Mouse (Mus musculus) heart, adult 8-10 months (tissue): ENCODE results near the gene Npas3. TPM values are rescaled to one million over a fixed set of nuclear protein-coding genes. Genes with fewer than 3 reads are reported as not detected.
A peak's percentile ranks its signal among the peaks of the same experiment; 100 is the strongest.

Experiments used
- DNase-seq: peaks from one replicate; pipeline ENCODE4 v3.0.0; 2022; ENCODE audit warnings: low spot score
- total RNA-seq, 4 experiments: library from RNA; stranded (reverse); gene quantifications; 2 replicates each; pipeline ENCODE4 v1.2.4; 2022

The Npas3 gene
- total RNA-seq, 4 experiments from 2014 or later: 0.05 to 0.20 (median 0.17) TPM

- no peak for DNase-seq
These were observed 162.2 kb downstream of the Npas3 start for GRCm38 (mm10) chr12:53410647-53411046.

GRCm38 (mm10) chr12:53416096-53416495 lies 167.6 kb downstream of the Npas3 start:
- no peak for DNase-seq

- DNase-seq: peak; percentile 27
These were observed 173.2 kb downstream of the Npas3 start for GRCm38 (mm10) chr12:53421701-53422100.

- DNase-seq: no peak
These were observed 175.2 kb downstream of the Npas3 start for GRCm38 (mm10) chr12:53423631-53424030.

- DNase-seq: no peak
These were observed 177.5 kb downstream of the Npas3 start for GRCm38 (mm10) chr12:53426006-53426405.

GRCm38 (mm10) chr12:53427153-53427552 lies 178.7 kb downstream of the Npas3 start:
- DNase-seq: no peak

GRCm38 (mm10) chr12:53442029-53442428 lies 193.6 kb downstream of the Npas3 start:
- DNase-seq: no peak

- no peak for DNase-seq
These were observed 199.0 kb downstream of the Npas3 start for GRCm38 (mm10) chr12:53447469-53447868.

- no peak for DNase-seq
These were observed 199.6 kb downstream of the Npas3 start for GRCm38 (mm10) chr12:53448040-53448439.

GRCm38 (mm10) chr12:53467549-53467948 lies 219.1 kb downstream of the Npas3 start:
- DNase-seq: no peak

- DNase-seq: no peak
These were observed 226.0 kb downstream of the Npas3 start for GRCm38 (mm10) chr12:53474486-53474885.

- DNase-seq: no peak
These were observed 236.4 kb downstream of the Npas3 start for GRCm38 (mm10) chr12:53484924-53485323.

- DNase-seq: no peak
These were observed 247.9 kb downstream of the Npas3 start for GRCm38 (mm10) chr12:53496386-53496785.

GRCm38 (mm10) chr12:53514885-53515284 lies 266.4 kb downstream of the Npas3 start:
- DNase-seq: no peak

GRCm38 (mm10) chr12:53519556-53519955 lies 271.1 kb downstream of the Npas3 start:
- no peak for DNase-seq

GRCm38 (mm10) chr12:53522631-53523030 lies 274.2 kb downstream of the Npas3 start:
- DNase-seq: no peak

GRCm38 (mm10) chr12:53527046-53527445 lies 278.6 kb downstream of the Npas3 start:
- DNase-seq: no peak

- no peak for DNase-seq
These were observed 280.9 kb downstream of the Npas3 start for GRCm38 (mm10) chr12:53529345-53529744.

GRCm38 (mm10) chr12:53536816-53537215 lies 288.3 kb downstream of the Npas3 start:
- no peak for DNase-seq

GRCm38 (mm10) chr12:53556359-53556758 lies 307.9 kb downstream of the Npas3 start:
- no peak for DNase-seq

- no peak for DNase-seq
These were observed 309.8 kb downstream of the Npas3 start for GRCm38 (mm10) chr12:53558259-53558658.

GRCm38 (mm10) chr12:53566712-53567387 lies 318.4 kb downstream of the Npas3 start:
- no peak for DNase-seq

GRCm38 (mm10) chr12:53581181-53581580 lies 332.7 kb downstream of the Npas3 start:
- no peak for DNase-seq

GRCm38 (mm10) chr12:53587249-53587648 lies 338.8 kb downstream of the Npas3 start:
- no peak for DNase-seq
